Mouse (Mus musculus) heart, adult 2 months (tissue): ENCODE results near the gene Dnm2. TPM values are rescaled to one million over a fixed set of nuclear protein-coding genes. Genes with fewer than 3 reads are reported as not detected.

Experiments
- DNase-seq, 2 experiments: peaks; one replicate each; pipeline ENCODE4 v3.0.0; 2021
- H3K27ac ChIP-seq: fragments of 200-600 bp; 2 replicates; pipeline ENCODE4 v1.8.1; 2022
- H3K27me3 ChIP-seq: fragments of 200-500 bp; 2 replicates; pipeline ENCODE4 v1.6.1; 2012; ENCODE audit warnings: mild to moderate bottlenecking, low read length, inconsistent platforms, mixed read lengths; ENCODE audit not compliant: control insufficient read depth, insufficient read depth
- H3K36me3 ChIP-seq: fragments of 200-500 bp; 2 replicates; pipeline ENCODE4 v1.6.1; 2012; ENCODE audit warnings: low read length, inconsistent platforms; ENCODE audit not compliant: control insufficient read depth, insufficient read depth
- H3K4me1 ChIP-seq: fragments of 200-500 bp; 2 replicates; pipeline ENCODE4 v1.6.1; 2011; ENCODE audit warnings: low read length; ENCODE audit not compliant: control insufficient read depth, insufficient read depth
- H3K4me3 ChIP-seq: fragments of 200-600 bp; 2 replicates; pipeline ENCODE4 v1.8.1; 2022
- H3K79me2 ChIP-seq: fragments of 200-500 bp; replicated peaks from 2 replicates; pipeline ENCODE4 v1.6.1; 2012; ENCODE audit warnings: mild to moderate bottlenecking, inconsistent platforms, low read length, moderate library complexity, mixed read lengths; ENCODE audit not compliant: control insufficient read depth, insufficient read depth
- H3K9ac ChIP-seq: fragments of 200-500 bp; 2 replicates; pipeline ENCODE4 v1.6.1; 2012; ENCODE audit warnings: low read depth, mild to moderate bottlenecking, control low read depth, inconsistent platforms, low read length, mixed read lengths
- CTCF ChIP-seq: fragments of 200-600 bp; IDR thresholded peaks from 2 replicates; pipeline ENCODE4 v1.8.1; 2022; ENCODE audit warnings: antibody characterized with exemption, mild to moderate bottlenecking, moderate library complexity
- EP300 ChIP-seq: fragments of 200-500 bp; IDR thresholded peaks from 2 replicates; pipeline ENCODE4 v1.6.1; 2011; ENCODE audit warnings: low read depth, low read length, control low read depth; ENCODE audit not compliant: insufficient read depth
- POLR2A ChIP-seq: fragments of 200-500 bp; IDR thresholded peaks from 2 replicates; pipeline ENCODE4 v1.6.1; 2011; ENCODE audit warnings: mild to moderate bottlenecking, low read depth, low read length, control low read depth; ENCODE audit not compliant: insufficient read depth
- WGBS: fragments of 180-500 bp; shearing (Covaris S2); methylation state at CpG from one replicate; pipeline ENCODE4 v1.1.7; 2018; 5-methylcytosine and 5-hydroxymethylcytosine counted together
- intact Hi-C: fragments of 180-260 bp; cut with DNase I; formaldehyde crosslinking; loops from one replicate; pipeline ENCODE4 v1.15.1; 2025
- polyA plus RNA-seq: library from polyadenylated mRNA; depleted of rRNA; stranded (reverse); fragments of >200 nt; gene quantifications from 2 replicates; pipeline ENCODE4 v1.2.3, GENCODE M21; 2012
- total RNA-seq, 2 experiments: library from RNA; stranded (reverse); gene quantifications; 2 replicates each; pipeline ENCODE4 v1.2.3; 2021

The Dnm2 gene
- total and polyA plus RNA-seq, 3 experiments, result 63.9 to 68.2 (median 64.8) TPM

- WGBS, result 78% methylated on average over 2 of the region's 2 CpGs
- Histone ChIP-seq H3K4me3 (no peak overlapping the region), H3K27ac (no peak overlapping the region), H3K4me1 (no peaks in the 10 kb centered on the region; the same call in 1 of the 2 replicates), H3K36me3 (no peaks in the 10 kb centered on the region), H3K79me2 (no peaks in the 10 kb centered on the region), H3K9ac (no peak overlapping the region), H3K27me3 (no peaks in the 10 kb centered on the region)
- intact Hi-C loops, result no loop called here
- TF ChIP-seq EP300 (no peak), POLR2A (no peak), CTCF (no peak)
- DNase-seq, result no peak
Measured at GRCm38 (mm10) chr9:21419646-21420045, 5.1 kb upstream of the Dnm2 start.

GRCm38 (mm10) chr9:21425556-21425945, 843 bp downstream of the Dnm2 start:
- peak overlapping the region; percentile 91 for H3K9ac ChIP-seq
- peak overlapping the region; percentile 97 for H3K27ac ChIP-seq
- H3K27me3 ChIP-seq, result no peaks in the 10 kb centered on the region
- intact Hi-C loops, result loop anchor here (1.0 kb wide), 1 partner anchor 38 kb away; no protein-coding TSS in a partner anchor
- peaks cover 11% of the 10 kb centered on the region for H3K36me3 ChIP-seq
- 2% methylated on average over 6 of the region's 6 CpGs for WGBS
- peaks cover 25% of the 10 kb centered on the region for H3K4me1 ChIP-seq
- no peak for TF ChIP-seq POLR2A
- TF ChIP-seq CTCF, result no peak
- TF ChIP-seq EP300, result no peak
- peak overlapping the region; percentile 79 for H3K4me3 ChIP-seq
- peaks cover 7% of the 10 kb centered on the region for H3K79me2 ChIP-seq
- DNase-seq, result no peak

GRCm38 (mm10) chr9:21426013-21426412, 1.3 kb downstream of the Dnm2 start:
- peaks cover 28% of the 10 kb centered on the region for H3K4me1 ChIP-seq
- WGBS, result 0% methylated on average over 1 of the region's 1 CpGs
- no peak for TF ChIP-seq EP300
- no peak for TF ChIP-seq CTCF
- intact Hi-C loops, result no loop called here
- peak overlapping the region; percentile 91 for H3K9ac ChIP-seq
- H3K27ac ChIP-seq, result peak overlapping the region; percentile 97
- peak overlapping the region; percentile 79 for H3K4me3 ChIP-seq
- H3K27me3 ChIP-seq, result no peaks in the 10 kb centered on the region
- peaks cover 8% of the 10 kb centered on the region for H3K79me2 ChIP-seq
- H3K36me3 ChIP-seq, result peaks cover 11% of the 10 kb centered on the region
- no peak for DNase-seq

GRCm38 (mm10) chr9:21426525-21426924, 1.8 kb downstream of the Dnm2 start:
- TF ChIP-seq CTCF (no peak), EP300 (no peak), POLR2A (no peak)
- H3K79me2 ChIP-seq, result peaks cover 8% of the 10 kb centered on the region
- 42% methylated on average over 2 of the region's 2 CpGs for WGBS
- H3K4me1 ChIP-seq, result peaks cover 29% of the 10 kb centered on the region
- no peak overlapping the region for H3K4me3 ChIP-seq
- no peak overlapping the region for H3K9ac ChIP-seq
- no peak for DNase-seq
- no peak overlapping the region for H3K27ac ChIP-seq
- peaks cover 11% of the 10 kb centered on the region for H3K36me3 ChIP-seq
- intact Hi-C loops, result no loop called here
- H3K27me3 ChIP-seq, result no peaks in the 10 kb centered on the region

- no peak overlapping the region for H3K4me3 ChIP-seq
- intact Hi-C loops, result no loop called here
- H3K36me3 ChIP-seq, result peaks cover 11% of the 10 kb centered on the region
- H3K9ac ChIP-seq, result 0 out of 2 replicates have a peak overlapping the region, but pooled peaks have one; percentile 13
- H3K27me3 ChIP-seq, result no peaks in the 10 kb centered on the region
- peaks cover 32% of the 10 kb centered on the region for H3K4me1 ChIP-seq
- H3K79me2 ChIP-seq, result peaks cover 9% of the 10 kb centered on the region
- WGBS, result 25% methylated on average over 2 of the region's 2 CpGs
- peak overlapping the region; percentile 52 for H3K27ac ChIP-seq
- peak; percentile 58 to 61 for DNase-seq
- TF ChIP-seq EP300 (no peak), CTCF (no peak), POLR2A (no peak)
Measured at GRCm38 (mm10) chr9:21427773-21428172, 3.1 kb downstream of the Dnm2 start.

GRCm38 (mm10) chr9:21428178-21428577, 3.5 kb downstream of the Dnm2 start:
- H3K27ac ChIP-seq, result peak overlapping the region; percentile 52
- peaks cover 11% of the 10 kb centered on the region for H3K36me3 ChIP-seq
- WGBS, result 66% methylated on average over 6 of the region's 6 CpGs
- H3K4me3 ChIP-seq, result no peak overlapping the region
- TF ChIP-seq POLR2A (no peak), EP300 (no peak), CTCF (no peak)
- H3K4me1 ChIP-seq, result peaks cover 32% of the 10 kb centered on the region
- H3K79me2 ChIP-seq, result peaks cover 9% of the 10 kb centered on the region
- no peak overlapping the region for H3K9ac ChIP-seq
- intact Hi-C loops, result no loop called here
- H3K27me3 ChIP-seq, result no peaks in the 10 kb centered on the region
- no peak for DNase-seq
